Mouse (Mus musculus): ENCODE data around the gene Folh1. TPM values are rescaled to one million over a fixed set of nuclear protein-coding genes. Genes with fewer than 3 reads are reported as not detected.
A peak's percentile ranks its signal among the peaks of the same experiment; 100 is the strongest.
"Not testable (repeated sequence)": the region's sequence is repeated elsewhere in the genome, so short reads cannot be mapped to it uniquely, and the experiment has no call there.

Folh1 gene
- 0.43 and 0.53 TPM in 2 replicates for polyA plus RNA-seq (2016; fragmentation: Nextera tagmentation; extraction: Ambion mirVana)

DNA sequence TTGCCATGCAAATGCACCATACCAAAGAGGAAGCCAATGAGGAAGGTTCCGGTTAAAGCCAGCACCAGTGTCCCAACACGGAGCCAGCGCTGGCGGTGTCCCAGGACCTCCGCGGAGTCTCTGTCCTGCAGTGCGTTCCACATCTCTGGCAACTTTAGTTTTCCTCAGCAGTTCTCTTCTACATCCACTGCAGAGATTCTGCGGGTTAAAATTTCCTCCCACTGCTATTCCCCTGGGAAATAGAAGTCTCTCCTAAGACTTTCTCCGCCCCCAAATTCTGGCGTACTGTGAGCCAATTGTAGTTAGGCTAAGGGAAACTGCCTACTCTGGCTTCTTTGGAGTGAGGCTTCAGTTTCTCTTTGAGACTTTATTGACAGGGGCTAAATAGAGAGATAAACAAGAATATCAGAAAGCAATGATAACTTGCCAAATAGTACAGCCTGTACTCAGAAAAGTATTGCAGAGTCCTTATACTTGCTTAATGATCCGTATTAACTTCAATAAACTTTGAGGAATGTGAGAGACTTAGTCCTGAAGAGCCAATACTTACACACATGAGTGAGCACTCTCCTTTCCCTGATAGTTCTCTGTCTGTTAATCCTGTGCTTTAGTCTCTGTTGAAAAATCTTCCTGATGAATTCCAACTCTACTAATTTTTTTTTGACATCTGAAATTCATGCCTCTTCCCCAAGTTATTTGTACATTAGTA is at the start of gene Folh1:
Folh1 (minus strand) TSS at position 327 of the 709 bp plus-strand sequence.
- Histone ChIP-seq H3K27ac (no peak within 1 kb of the TSS), H3K4me3 (peak within 1 kb of the TSS; percentile 15; the same call in 1 of the 2 replicates), H3K9ac (no peak within 1 kb of the TSS), H3K4me1 (peaks cover 5% of the 10 kb centered on the region), H3K27me3 (replicated peaks) (no peaks in the 10 kb centered on the region), H3K36me3 (no peaks in the 10 kb centered on the region), H3K9me3 (no peaks in the 10 kb centered on the region), H3K4me2 (replicated peaks) (peak within 1 kb of the TSS; percentile 52)
- ATAC-seq (ENCODE audit: low FRiP score, low read depth): 0 out of 2 replicates have a peak, but pooled peaks have one; percentile 25
- 6% methylated on average over 11 of the region's 11 CpGs for WGBS

GRCm38 (mm10) chr7:86816466-86816865 is 40.7 kb upstream of the Folh1 start:
- Histone ChIP-seq H3K9me3 (no peaks in the 10 kb centered on the region), H3K4me2 (replicated peaks) (no peak overlapping the region), H3K4me1 (no peaks in the 10 kb centered on the region), H3K4me3 (no peak overlapping the region), H3K27ac (no peak overlapping the region), H3K9ac (no peak overlapping the region), H3K36me3 (no peaks in the 10 kb centered on the region), H3K27me3 (replicated peaks) (no peaks in the 10 kb centered on the region)
- ATAC-seq (ENCODE audit: low FRiP score, low read depth): no peak
- WGBS: 77% methylated on average over 1 of the region's 1 CpGs

DNA sequence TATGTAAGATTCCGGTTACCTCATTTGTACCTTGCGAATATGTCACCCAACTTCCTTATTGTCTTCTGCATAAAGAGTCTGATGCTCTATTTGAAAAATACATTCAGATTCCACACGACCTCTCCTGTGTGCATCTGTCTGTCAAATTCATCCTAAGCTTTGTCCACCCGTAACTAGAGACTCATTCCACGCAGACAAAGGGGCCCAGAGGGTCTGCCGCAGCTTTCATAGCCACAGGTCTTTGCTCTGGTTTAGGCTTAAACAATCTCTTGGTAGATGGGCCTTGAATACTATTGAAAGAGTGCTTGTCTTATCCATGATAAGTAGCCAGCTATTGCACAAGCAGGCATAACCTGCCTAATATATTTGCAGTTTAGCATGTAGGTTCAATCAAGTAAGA is 40.0 kb upstream of the Folh1 start:
- WGBS: 89% methylated on average over 6 of the region's 6 CpGs
- H3K4me2 ChIP-seq (replicated peaks); H3K9me3 ChIP-seq; H3K4me3 ChIP-seq; ATAC-seq (ENCODE audit: low FRiP score, low read depth); H3K27ac ChIP-seq; H3K9ac ChIP-seq; H3K27me3 ChIP-seq (replicated peaks); H3K4me1 ChIP-seq; H3K36me3 ChIP-seq: not testable (repeated sequence)

GRCm38 (mm10) chr7:86815241-86815640 is 39.5 kb upstream of the Folh1 start:
- ATAC-seq (ENCODE audit: low FRiP score, low read depth); H3K36me3 ChIP-seq; H3K9ac ChIP-seq; H3K9me3 ChIP-seq; H3K27me3 ChIP-seq (replicated peaks); H3K4me1 ChIP-seq; H3K27ac ChIP-seq; H3K4me3 ChIP-seq; H3K4me2 ChIP-seq (replicated peaks): not testable (repeated sequence)
- 93% methylated on average over 5 of the region's 5 CpGs for WGBS

DNA sequence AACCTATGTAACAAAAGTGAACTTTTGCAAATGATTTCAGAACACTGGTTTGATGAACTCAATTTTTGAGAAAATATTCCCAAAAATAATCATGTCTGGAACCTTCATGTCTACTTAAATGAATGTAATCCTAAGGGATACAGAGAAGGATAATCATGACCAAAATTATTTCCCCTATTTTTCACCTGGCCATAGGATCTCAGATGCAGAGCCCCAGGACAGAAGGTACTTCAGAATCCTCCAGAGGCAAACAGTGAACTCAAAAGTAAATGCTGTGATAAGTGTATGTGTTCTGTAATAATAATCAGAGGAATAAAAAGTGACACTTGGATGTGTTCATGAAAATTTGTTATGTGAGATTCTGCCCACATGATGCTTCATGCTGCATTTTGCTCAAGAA is 19.0 kb upstream of the Folh1 start, which contains the start of gene Vmn2r77:
Vmn2r77 (plus strand) TSS at position 301 of the 400 bp plus-strand sequence.
- H3K4me1 ChIP-seq: no peaks in the 10 kb centered on the region
- no peak within 1 kb of the TSS for H3K9ac ChIP-seq
- H3K27ac ChIP-seq: no peak within 1 kb of the TSS
- H3K9me3 ChIP-seq: no peaks in the 10 kb centered on the region
- no peak within 1 kb of the TSS for H3K4me3 ChIP-seq
- no peaks in the 10 kb centered on the region for H3K27me3 ChIP-seq (replicated peaks)
- no peak within 1 kb of the TSS for H3K4me2 ChIP-seq (replicated peaks)
- H3K36me3 ChIP-seq: no peaks in the 10 kb centered on the region
- ATAC-seq (ENCODE audit: low FRiP score, low read depth): no peak

GRCm38 (mm10) chr7:86771621-86772020 is 4.1 kb downstream of the Folh1 start:
- Histone ChIP-seq H3K4me1 (peaks cover 5% of the 10 kb centered on the region), H3K27ac (no peak overlapping the region), H3K4me2 (replicated peaks) (no peak overlapping the region), H3K36me3 (no peaks in the 10 kb centered on the region), H3K9me3 (no peaks in the 10 kb centered on the region), H3K4me3 (no peak overlapping the region), H3K27me3 (replicated peaks) (no peaks in the 10 kb centered on the region), H3K9ac (no peak overlapping the region)
- ATAC-seq (ENCODE audit: low FRiP score, low read depth): no peak
- WGBS: 96% methylated on average over 3 of the region's 3 CpGs

DNA sequence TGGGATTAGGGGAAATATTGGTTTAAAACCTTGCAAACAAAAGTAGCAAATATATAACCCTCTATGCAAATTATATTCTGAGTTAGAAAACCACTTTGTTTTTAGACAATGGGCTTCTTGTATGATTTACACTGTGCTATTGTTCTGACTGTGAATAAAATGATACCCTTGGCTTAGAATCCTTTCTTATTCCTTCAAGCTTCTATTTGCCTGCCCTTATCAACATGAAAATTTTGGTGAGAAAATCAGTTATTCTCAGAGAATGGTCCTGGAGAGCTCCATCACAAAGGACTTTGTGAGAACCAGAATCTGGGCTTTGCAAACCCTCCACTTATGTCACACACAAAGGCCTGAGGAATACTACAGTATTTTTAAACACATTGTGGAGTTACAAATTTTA is 11.1 kb downstream of the Folh1 start:
- ATAC-seq (ENCODE audit: low FRiP score, low read depth): no peak
- Histone ChIP-seq H3K4me3 (no peak overlapping the region), H3K4me1 (no peaks in the 10 kb centered on the region), H3K27ac (no peak overlapping the region), H3K27me3 (replicated peaks) (no peaks in the 10 kb centered on the region), H3K36me3 (no peaks in the 10 kb centered on the region), H3K9ac (no peak overlapping the region), H3K9me3 (no peaks in the 10 kb centered on the region), H3K4me2 (replicated peaks) (no peak overlapping the region)

- Histone ChIP-seq H3K4me2 (replicated peaks) (no peak overlapping the region), H3K27me3 (replicated peaks) (no peaks in the 10 kb centered on the region), H3K9me3 (no peaks in the 10 kb centered on the region), H3K36me3 (no peaks in the 10 kb centered on the region), H3K4me1 (no peaks in the 10 kb centered on the region), H3K27ac (no peak overlapping the region), H3K9ac (no peak overlapping the region), H3K4me3 (no peak overlapping the region)
- ATAC-seq (ENCODE audit: low FRiP score, low read depth): no peak
- 88% methylated on average over 1 of the region's 1 CpGs for WGBS
Measured at GRCm38 (mm10) chr7:86760751-86761150, 15.0 kb downstream of the Folh1 start.

GRCm38 (mm10) chr7:86725013-86725412 is 50.7 kb downstream of the Folh1 start:
- Histone ChIP-seq H3K4me2 (replicated peaks) (no peak overlapping the region), H3K4me3 (no peak overlapping the region), H3K27me3 (replicated peaks) (no peaks in the 10 kb centered on the region), H3K4me1 (no peaks in the 10 kb centered on the region), H3K9me3 (no peaks in the 10 kb centered on the region), H3K9ac (no peak overlapping the region), H3K27ac (no peak overlapping the region), H3K36me3 (no peaks in the 10 kb centered on the region)
- no peak for ATAC-seq (ENCODE audit: low FRiP score, low read depth)

DNA sequence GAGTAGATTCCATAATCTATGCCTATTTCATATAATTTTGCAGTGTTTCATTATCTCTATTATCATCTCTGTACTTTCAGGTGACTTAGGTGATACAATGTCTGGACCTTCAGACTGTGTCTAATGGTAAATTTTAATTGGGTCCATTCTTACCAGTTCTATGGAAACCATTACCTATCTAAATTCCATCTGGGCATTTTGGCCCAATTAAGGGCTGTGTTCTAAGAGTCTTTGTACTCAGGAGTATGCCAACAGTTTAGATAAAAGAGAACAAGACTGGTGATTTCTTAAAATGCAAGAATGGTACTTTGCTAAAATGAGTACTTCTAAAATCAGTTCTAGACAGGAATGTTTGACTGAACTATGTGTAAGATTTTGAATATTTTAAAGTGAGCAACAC is 87.7 kb downstream of the Folh1 start, which contains the start of gene Olfr292:
Olfr292 (plus strand) TSS at position 301 of the 400 bp plus-strand sequence.
- H3K27me3 ChIP-seq (replicated peaks): no peaks in the 10 kb centered on the region
- no peaks in the 10 kb centered on the region for H3K4me1 ChIP-seq
- no peak within 1 kb of the TSS for H3K27ac ChIP-seq
- H3K4me3 ChIP-seq: no peak within 1 kb of the TSS
- H3K9ac ChIP-seq: no peak within 1 kb of the TSS
- H3K36me3 ChIP-seq: no peaks in the 10 kb centered on the region
- H3K4me2 ChIP-seq (replicated peaks): no peak within 1 kb of the TSS
- ATAC-seq (ENCODE audit: low FRiP score, low read depth): no peak
- H3K9me3 ChIP-seq: no peaks in the 10 kb centered on the region

Other genes starting within 250 kb of the Folh1 start
- gene Olfr295, start 192.1 kb downstream of the Folh1 start, polyA plus RNA-seq (2016; fragmentation: Nextera tagmentation; extraction: Ambion mirVana): not detected in 2 replicates
- gene Olfr294, start 159.3 kb downstream of the Folh1 start, polyA plus RNA-seq (2016; fragmentation: Nextera tagmentation; extraction: Ambion mirVana): not detected in 2 replicates
- not detected in 2 replicates for gene Olfr293, start 126.9 kb downstream of the Folh1 start, polyA plus RNA-seq (2016; fragmentation: Nextera tagmentation; extraction: Ambion mirVana)
- gene Olfr292, start 87.6 kb downstream of the Folh1 start, polyA plus RNA-seq (2016; fragmentation: Nextera tagmentation; extraction: Ambion mirVana): not detected in 2 replicates
- gene Vmn2r77, start 19.1 kb upstream of the Folh1 start, polyA plus RNA-seq (2016; fragmentation: Nextera tagmentation; extraction: Ambion mirVana): not detected in 2 replicates
- not detected in 2 replicates for gene Vmn2r78, start 139.2 kb upstream of the Folh1 start, polyA plus RNA-seq (2016; fragmentation: Nextera tagmentation; extraction: Ambion mirVana)
- gene Vmn2r79, start 220.2 kb upstream of the Folh1 start, polyA plus RNA-seq (2016; fragmentation: Nextera tagmentation; extraction: Ambion mirVana): not detected in 2 replicates

All from neural tube, embryonic 12.5 days (tissue).